Mouse (Mus musculus) kidney, embryonic 14.5 days (tissue): Measurements from ENCODE around the gene Ifna2. TPM values are rescaled to one million over a fixed set of nuclear protein-coding genes. Genes with fewer than 3 reads are reported as not detected.

Source experiments
- ATAC-seq: fragments of 200-750 bp; cut with Nextera tagmentation; 2 replicates; pipeline ENCODE4 v1.8.0; 2017; ENCODE audit warnings: moderate number of reproducible peaks, mild to moderate bottlenecking, moderate TSS enrichment, moderate library complexity; ENCODE audit not compliant: low FRiP score, low TSS enrichment
- H3K27ac ChIP-seq: fragments of 300-500 bp; sonication (generic); 2 replicates; pipeline ENCODE4 v1.5.1; 2014; ENCODE audit warnings: low read depth, mild to moderate bottlenecking, low read length, moderate library complexity, mixed read lengths
- H3K27me3 ChIP-seq: fragments of 300-500 bp; sonication (generic); 2 replicates; pipeline ENCODE4 v1.6.1; 2014; ENCODE audit warnings: mild to moderate bottlenecking, low read length; ENCODE audit not compliant: control insufficient read depth, insufficient read depth
- H3K36me3 ChIP-seq: fragments of 300-500 bp; sonication (generic); 2 replicates; pipeline ENCODE4 v1.6.1; 2014; ENCODE audit warnings: low read length, mixed read lengths; ENCODE audit not compliant: control insufficient read depth, insufficient read depth
- H3K4me1 ChIP-seq: fragments of 300-500 bp; sonication (generic); 2 replicates; pipeline ENCODE4 v1.6.1; 2014; ENCODE audit warnings: low read length, mixed read lengths; ENCODE audit not compliant: control insufficient read depth, insufficient read depth
- H3K4me2 ChIP-seq: fragments of 300-500 bp; sonication (generic); replicated peaks from 2 replicates; pipeline ENCODE4 v1.6.1; 2014; ENCODE audit warnings: low read depth, mild to moderate bottlenecking, low read length
- H3K4me3 ChIP-seq: fragments of 300-500 bp; sonication (generic); 2 replicates; pipeline ENCODE4 v1.5.1; 2014; ENCODE audit warnings: mild to moderate bottlenecking, low read length
- H3K9ac ChIP-seq: fragments of 300-500 bp; sonication (generic); 2 replicates; pipeline ENCODE4 v1.6.1; 2014; ENCODE audit warnings: low read depth, mild to moderate bottlenecking, low read length, moderate library complexity
- H3K9me3 ChIP-seq: fragments of 300-500 bp; sonication (generic); 2 replicates; pipeline ENCODE4 v1.6.1; 2016; ENCODE audit warnings: low read length; ENCODE audit not compliant: control insufficient read depth
- WGBS: fragments of 180-500 bp; shearing (Covaris S2); extraction: QIAGEN DNeasy Blood & Tissue Kit; methylation state at CpG from one replicate; pipeline ENCODE4 v1.1.7; 2014; 5-methylcytosine and 5-hydroxymethylcytosine counted together
- polyA plus RNA-seq: library from polyadenylated mRNA; unstranded; fragments of >200 nt; fragmentation: Nextera tagmentation; extraction: Ambion mirVana; gene quantifications from 2 replicates; pipeline ENCODE4 v1.2.1, GENCODE M21; 2014

Ifna2 gene
- polyA plus RNA-seq, 1 experiment from 2014 or later, result not detected

DNA sequence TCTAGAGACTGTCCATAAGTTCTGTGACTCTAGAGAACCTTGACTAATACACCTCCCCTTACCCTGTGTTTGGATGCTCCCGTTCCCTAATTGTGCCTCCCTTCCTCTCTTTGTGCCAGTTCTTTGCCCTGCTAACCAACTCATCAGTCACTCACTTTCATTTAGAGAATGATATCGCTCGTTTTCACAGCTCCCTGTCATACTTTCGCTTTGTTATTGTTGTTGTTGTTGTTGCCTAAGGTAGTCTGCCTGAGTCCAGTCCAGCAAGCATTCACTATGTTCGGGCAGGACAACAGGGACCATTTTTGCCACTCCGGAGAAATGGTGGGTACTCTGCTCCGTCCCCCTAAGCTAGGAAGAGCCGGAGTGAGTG, 43.0 kb downstream of the Ifna2 start:
- Histone ChIP-seq H3K4me3 (peak overlapping the region; percentile 26; the same call in 1 of the 2 replicates), H3K27ac (no peak overlapping the region), H3K9me3 (no peaks in the 10 kb centered on the region), H3K9ac (peak overlapping the region; percentile 42; the same call in 1 of the 2 replicates), H3K4me1 (no peaks in the 10 kb centered on the region), H3K4me2 (peak overlapping the region; percentile 33), H3K27me3 (no peaks in the 10 kb centered on the region), H3K36me3 (no peaks in the 10 kb centered on the region)
- no peak for ATAC-seq
- WGBS, result 63% methylated on average over 8 of the region's 8 CpGs

GRCm38 (mm10) chr4:88634311-88634710, 49.4 kb downstream of the Ifna2 start, which contains the start of gene C87499:
C87499 (minus strand) TSS chr4:88634411.
- Histone ChIP-seq H3K27ac (no peak within 1 kb of the TSS), H3K9ac (no peak within 1 kb of the TSS), H3K27me3 (no peaks in the 10 kb centered on the region), H3K4me2 (no peak within 1 kb of the TSS), H3K4me3 (no peak within 1 kb of the TSS), H3K4me1 (no peaks in the 10 kb centered on the region), H3K9me3 (no peaks in the 10 kb centered on the region), H3K36me3 (no peaks in the 10 kb centered on the region)
- 86% methylated on average over 4 of the region's 4 CpGs for WGBS
- ATAC-seq, result no peak

Other genes starting within 250 kb of the Ifna2 start
- 20.8 and 20.9 TPM in 2 replicates for gene Hacd4, start 245.0 kb downstream of the Ifna2 start, polyA plus RNA-seq
- gene Ifnb1, start 161.1 kb downstream of the Ifna2 start, polyA plus RNA-seq, result not detected in 2 replicates
- not detected in 2 replicates for gene Ifna15, start 125.7 kb downstream of the Ifna2 start, polyA plus RNA-seq
- gene Ifna14, start 112.1 kb downstream of the Ifna2 start, polyA plus RNA-seq, result not detected in 2 replicates
- not detected in 2 replicates for gene Ifna9, start 91.5 kb downstream of the Ifna2 start, polyA plus RNA-seq
- gene Ifna12, start 80.5 kb downstream of the Ifna2 start, polyA plus RNA-seq, result not detected in 2 replicates
- gene C87499, start 49.5 kb downstream of the Ifna2 start, polyA plus RNA-seq, result not detected in 2 replicates
- gene Ifna13, start 39.5 kb downstream of the Ifna2 start, polyA plus RNA-seq, result not detected in 2 replicates
- not detected in 2 replicates for gene Ifna16, start 7.0 kb downstream of the Ifna2 start, polyA plus RNA-seq
- not detected in 2 replicates for gene Ifnab, start 7.4 kb upstream of the Ifna2 start, polyA plus RNA-seq
- gene Gm26566, start 37.9 kb upstream of the Ifna2 start, polyA plus RNA-seq, result 0.31 and 0.81 TPM in 2 replicates
- gene Klhl9, start 38.6 kb upstream of the Ifna2 start, polyA plus RNA-seq, result 86.2 and 120 TPM in 2 replicates
- not detected in 2 replicates for gene Gm13271, start 71.0 kb upstream of the Ifna2 start, polyA plus RNA-seq
- 0.30 and 0.47 TPM in 2 replicates for gene Gm13283, start 76.2 kb upstream of the Ifna2 start, polyA plus RNA-seq
- 0.51 and 0.92 TPM in 2 replicates for gene Gm13290, start 89.9 kb upstream of the Ifna2 start, polyA plus RNA-seq
- gene Gm13289, start 93.0 kb upstream of the Ifna2 start, polyA plus RNA-seq, result not detected in 2 replicates
- gene Gm13272, start 95.9 kb upstream of the Ifna2 start, polyA plus RNA-seq, result not detected in 2 replicates
- gene Ifnz, start 98.2 kb upstream of the Ifna2 start, polyA plus RNA-seq, result 0.19 TPM in 1 of 2 replicates, not detected in the other
- gene Gm13276, start 101.8 kb upstream of the Ifna2 start, polyA plus RNA-seq, result not detected in 2 replicates
- not detected in 2 replicates for gene Gm13277, start 104.7 kb upstream of the Ifna2 start, polyA plus RNA-seq
- gene Gm13278, start 107.6 kb upstream of the Ifna2 start, polyA plus RNA-seq, result not detected in 2 replicates
- gene Gm13275, start 110.6 kb upstream of the Ifna2 start, polyA plus RNA-seq, result not detected in 2 replicates
- gene Gm13279, start 113.5 kb upstream of the Ifna2 start, polyA plus RNA-seq, result not detected in 2 replicates
- gene Gm13285, start 115.8 kb upstream of the Ifna2 start, polyA plus RNA-seq, result 0.19 and 0.69 TPM in 2 replicates
- gene Gm13287, start 119.3 kb upstream of the Ifna2 start, polyA plus RNA-seq, result not detected in 2 replicates
- gene Gm13288, start 121.6 kb upstream of the Ifna2 start, polyA plus RNA-seq, result not detected in 2 replicates
- not detected in 2 replicates for gene Ifna7, start 132.3 kb upstream of the Ifna2 start, polyA plus RNA-seq
- not detected in 2 replicates for gene Ifna11, start 136.0 kb upstream of the Ifna2 start, polyA plus RNA-seq
- not detected in 2 replicates for gene Ifna6, start 143.5 kb upstream of the Ifna2 start, polyA plus RNA-seq
- not detected in 2 replicates for gene Ifna5, start 151.6 kb upstream of the Ifna2 start, polyA plus RNA-seq
- gene Ifna4, start 157.9 kb upstream of the Ifna2 start, polyA plus RNA-seq, result not detected in 2 replicates
- gene Ifna1, start 166.2 kb upstream of the Ifna2 start, polyA plus RNA-seq, result not detected in 2 replicates
- gene Ifne, start 196.3 kb upstream of the Ifna2 start, polyA plus RNA-seq, result not detected in 2 replicates